Comparison of ENCODE assay signal across 8 mouse cellular contexts in the genomic region with DNA sequence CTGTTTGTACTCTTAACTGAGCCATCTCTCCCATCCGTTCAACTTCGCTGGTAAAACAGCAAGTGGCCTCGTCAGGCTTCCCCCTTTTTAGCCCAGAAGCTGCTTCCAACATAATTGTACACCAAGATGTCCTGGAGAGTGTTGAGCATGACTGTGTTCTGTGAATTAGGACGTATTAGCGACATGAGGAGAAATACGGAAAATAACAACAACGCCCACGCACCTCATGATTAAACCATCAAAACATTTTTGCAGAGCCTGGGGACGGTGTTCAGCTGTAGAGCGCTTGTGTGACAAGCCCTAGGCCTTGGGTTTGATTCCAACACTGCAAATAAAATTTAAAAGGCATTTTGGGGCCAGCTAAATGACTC. TPM values are rescaled to one million over a fixed set of nuclear protein-coding genes. Genes with fewer than 3 reads are reported as not detected.
DNase-seq lines count a peak whose midpoint lies in the region; ATAC-seq lines count a peak whose summit lies in the region.

No protein-coding gene starts in this region.

- DNase-seq in adrenal gland, adult 18-20 months (ENCODE audit: low spot score in 2 of 2), result peak; percentile 30 to 48
- no peak for DNase-seq in adrenal gland, postnatal 4 days (ENCODE audit: low spot score in 2 of 2)
- DNase-seq in CD4-positive, CD25-positive, alpha-beta regulatory T cell, adult 2 months (ENCODE audit: low read depth, low spot score), result peak; percentile 76
- peak; percentile 16 for DNase-seq in testis, postnatal 14 days (ENCODE audit: low spot score)
- DNase-seq in urinary bladder, postnatal 10 days (ENCODE audit: low spot score), result no peak

- WGBS in embryonic facial prominence, embryonic 15.5 days, result 13% methylated on average over 10 of the region's 10 CpGs
- WGBS in hindbrain, embryonic 12.5 days, result 29% methylated on average over 10 of the region's 10 CpGs
- 23% methylated on average over 10 of the region's 10 CpGs for whole genome bisulfite sequencing in lung, embryonic 16.5 days

- H3K4me1 ChIP-seq in embryonic facial prominence, embryonic 15.5 days, result peaks cover 11% of the 10 kb centered on the region; the same call in 1 of the 2 replicates
- peaks cover 17% of the 10 kb centered on the region for H3K4me1 ChIP-seq in hindbrain, embryonic 12.5 days
- H3K4me1 ChIP-seq in lung, embryonic 16.5 days (replicated peaks; ENCODE audit: control insufficient read depth, insufficient read depth, low read length), result peaks cover 13% of the 10 kb centered on the region

- H3K27ac ChIP-seq in embryonic facial prominence, embryonic 15.5 days (replicated peaks), result peak overlapping the region; percentile 96
- peak overlapping the region; percentile 96 for H3K27ac ChIP-seq in hindbrain, embryonic 12.5 days
- H3K27ac ChIP-seq in lung, embryonic 16.5 days (ENCODE audit: low read length), result peak overlapping the region; percentile 95

- peak overlapping the region; percentile 94; the same call in 1 of the 2 replicates for H3K9ac ChIP-seq in embryonic facial prominence, embryonic 15.5 days
- peak overlapping the region; percentile 96 for H3K9ac ChIP-seq in hindbrain, embryonic 12.5 days
- peak overlapping the region; percentile 97 for H3K9ac ChIP-seq in lung, embryonic 16.5 days (ENCODE audit: low read length)

- H3K9me3 ChIP-seq in embryonic facial prominence, embryonic 15.5 days (replicated peaks), result no peaks in the 10 kb centered on the region
- H3K9me3 ChIP-seq in hindbrain, embryonic 12.5 days (replicated peaks), result no peaks in the 10 kb centered on the region
- H3K9me3 ChIP-seq in lung, embryonic 16.5 days (ENCODE audit: control insufficient read depth, low read length), result no peaks in the 10 kb centered on the region

- no peaks in the 10 kb centered on the region for H3K36me3 ChIP-seq in embryonic facial prominence, embryonic 15.5 days
- H3K36me3 ChIP-seq in hindbrain, embryonic 12.5 days, result no peaks in the 10 kb centered on the region
- no peaks in the 10 kb centered on the region for H3K36me3 ChIP-seq in lung, embryonic 16.5 days (ENCODE audit: control insufficient read depth, insufficient read depth, low read length)

- no peaks in the 10 kb centered on the region for H3K27me3 ChIP-seq in embryonic facial prominence, embryonic 15.5 days
- H3K27me3 ChIP-seq in hindbrain, embryonic 12.5 days, result no peaks in the 10 kb centered on the region
- no peaks in the 10 kb centered on the region for H3K27me3 ChIP-seq in lung, embryonic 16.5 days (ENCODE audit: control insufficient read depth, insufficient read depth, low read depth, low read length)

- ATAC-seq in embryonic facial prominence, embryonic 15.5 days (ENCODE audit: insufficient number of reproducible peaks, low FRiP score, low TSS enrichment, low read depth), result no peak
- no peak for ATAC-seq in hindbrain, embryonic 12.5 days (ENCODE audit: low FRiP score)
- no peak for ATAC-seq in lung, embryonic 16.5 days (ENCODE audit: low read depth)

- peak overlapping the region; percentile 75 for H3K4me3 ChIP-seq in embryonic facial prominence, embryonic 15.5 days (replicated peaks)
- peak overlapping the region; percentile 80 for H3K4me3 ChIP-seq in hindbrain, embryonic 12.5 days
- peak overlapping the region; percentile 89 for H3K4me3 ChIP-seq in lung, embryonic 16.5 days (ENCODE audit: low read length)

- H3K4me2 ChIP-seq in embryonic facial prominence, embryonic 15.5 days (replicated peaks), result peak overlapping the region; percentile 72
- peak overlapping the region; percentile 60 for H3K4me2 ChIP-seq in hindbrain, embryonic 12.5 days (replicated peaks)
- H3K4me2 ChIP-seq in lung, embryonic 16.5 days (ENCODE audit: low read depth, low read length), result peak overlapping the region; percentile 84

RNA-seq across cellular contexts. Expression of gene Crtc3, which starts 0.5 kb away (rescaled TPM):
- 10 to 100 TPM; 20.5 to 24.9 TPM for total RNA-seq in adrenal gland, adult 18-20 months (2021)
- total RNA-seq in adrenal gland, postnatal 4 days (2021), result 10 to 100 TPM; 36.4 to 39.8 TPM
- 30.2 and 33.5 TPM in 2 replicates for polyA plus RNA-seq in embryonic facial prominence, embryonic 15.5 days (2015; fragmentation: Nextera tagmentation; extraction: Ambion mirVana)
- polyA plus RNA-seq in hindbrain, embryonic 12.5 days (2016; fragmentation: Nextera tagmentation; extraction: Ambion mirVana), result 13.8 and 15.3 TPM in 2 replicates
- 18.6 and 20.8 TPM in 2 replicates for polyA plus RNA-seq in lung, embryonic 16.5 days (2015; fragmentation: Nextera tagmentation; extraction: Ambion mirVana)

Comparison
In these comparisons a context has a peak if more than half of its experiments do, and no peak if none do; other contexts are left out.
1. DNase-seq: peak in adrenal gland, adult 18-20 months (2 of 2), CD4-positive, CD25-positive, alpha-beta regulatory T cell, adult 2 months (single experiment) and testis, postnatal 14 days (single experiment); none in adrenal gland, postnatal 4 days (0 of 2) and urinary bladder, postnatal 10 days (single experiment).
2. Peak in every context shown above with its lines, with median percentiles within 50 percentile points of each other: H3K27ac ChIP-seq, H3K4me2 ChIP-seq, H3K4me3 ChIP-seq and H3K9ac ChIP-seq.